Mouse (Mus musculus): ENCODE measurements around the gene Vezf1. TPM values are rescaled to one million over a fixed set of nuclear protein-coding genes. Genes with fewer than 3 reads are reported as not detected.

Gene Vezf1
- polyA plus RNA-seq, 1 experiment from 2014 or later = 26.8 TPM

DNA sequence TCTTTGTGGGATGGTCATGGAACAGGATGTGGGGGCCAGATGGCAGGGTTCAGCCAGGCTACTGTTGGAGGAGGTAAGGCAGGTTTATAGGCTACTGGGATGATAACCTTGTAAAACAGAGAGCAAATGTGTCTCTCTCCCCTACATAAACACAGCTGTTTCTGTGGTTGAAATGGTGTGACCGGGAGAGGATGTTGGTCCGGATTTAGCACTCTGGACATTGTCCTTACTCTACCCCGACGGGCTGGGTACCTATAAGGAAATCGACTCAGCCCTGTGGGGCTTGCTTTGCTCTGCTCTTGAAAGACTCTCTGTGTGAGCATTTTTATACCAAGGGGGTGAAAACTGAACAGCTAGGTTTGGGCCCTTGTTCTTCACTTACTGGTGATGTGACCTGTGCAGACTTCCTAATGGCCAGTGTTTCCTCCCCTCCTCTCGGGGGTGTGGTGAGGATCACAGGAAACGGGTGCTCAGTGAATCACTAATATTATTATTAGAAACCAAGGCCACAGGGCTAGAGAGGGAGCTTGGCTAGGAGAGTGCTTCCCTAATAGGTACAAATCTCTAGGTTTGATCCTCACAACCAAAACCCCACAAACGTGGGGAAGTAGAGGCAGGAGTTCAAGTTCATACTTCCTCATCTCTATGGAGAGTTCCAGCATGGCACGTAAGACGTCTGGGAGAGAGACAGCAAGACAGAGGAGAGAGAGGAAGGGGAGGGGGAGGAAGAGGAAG, 49.4 kb downstream of the Vezf1 start:
- Histone ChIP-seq H3K9me3 (ENCODE audit: low read length) (no peaks in the 10 kb centered on the region), H3K36me3 (ENCODE audit: insufficient read depth, low read length) (no peaks in the 10 kb centered on the region), H3K4me2 (replicated peaks; ENCODE audit: low read depth, low read length) (no peak overlapping the region), H3K4me1 (ENCODE audit: insufficient read depth, low read depth, low read length) (peaks cover 39% of the 10 kb centered on the region), H3K27ac (ENCODE audit: low read length) (peak overlapping the region; percentile 65), H3K27me3 (replicated peaks; ENCODE audit: insufficient read depth, low read length) (no peaks in the 10 kb centered on the region), H3K4me3 (ENCODE audit: low read depth, low read length) (no peak overlapping the region), H3K9ac (replicated peaks; ENCODE audit: low read depth) (no peak overlapping the region)
- no peak for TF ChIP-seq CTCF (IDR thresholded peaks at IDR 0.05)
- peak; percentile 50; the same call in 1 of the 2 replicates for TF ChIP-seq EP300 (IDR thresholded peaks at IDR 0.05)
- 36% methylated on average over 10 of the region's 10 CpGs for WGBS
- DNase-seq (ENCODE audit: low spot score) (peak; percentile 50), ATAC-seq (0 out of 2 replicates have a peak, but pooled peaks have one; percentile 4)

DNA sequence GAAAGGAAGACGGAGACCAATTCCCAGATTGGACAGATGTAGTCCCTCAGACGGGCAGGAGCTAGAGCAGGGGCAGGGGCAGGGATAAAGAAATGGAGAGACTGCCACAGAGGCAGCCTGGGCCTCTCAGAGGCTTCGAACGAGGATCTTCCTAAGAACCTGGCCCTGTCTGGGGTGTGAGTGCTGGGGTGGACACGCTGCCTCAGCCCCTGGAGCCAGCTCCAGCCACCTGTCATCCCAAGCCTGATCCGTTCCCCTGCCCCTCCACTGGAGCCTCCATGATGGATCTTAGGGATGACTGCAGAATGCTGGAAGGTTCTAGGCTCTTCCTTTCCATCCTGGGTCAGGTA, 50.0 kb downstream of the Vezf1 start:
- H3K4me2 ChIP-seq (replicated peaks; ENCODE audit: low read depth, low read length) = no peak overlapping the region
- no peak overlapping the region for H3K9ac ChIP-seq (replicated peaks; ENCODE audit: low read depth)
- H3K27ac ChIP-seq (ENCODE audit: low read length) = peak overlapping the region; percentile 65
- DNase-seq (ENCODE audit: low spot score) (no peak), ATAC-seq (no peak)
- H3K4me1 ChIP-seq (ENCODE audit: insufficient read depth, low read depth, low read length) = peaks cover 39% of the 10 kb centered on the region
- no peaks in the 10 kb centered on the region for H3K9me3 ChIP-seq (ENCODE audit: low read length)
- H3K27me3 ChIP-seq (replicated peaks; ENCODE audit: insufficient read depth, low read length) = no peaks in the 10 kb centered on the region
- no peaks in the 10 kb centered on the region for H3K36me3 ChIP-seq (ENCODE audit: insufficient read depth, low read length)
- H3K4me3 ChIP-seq (ENCODE audit: low read depth, low read length) = no peak overlapping the region
- TF ChIP-seq EP300 (IDR thresholded peaks at IDR 0.05) (no peak), CTCF (IDR thresholded peaks at IDR 0.05) (no peak)
- WGBS = 24% methylated on average over 6 of the region's 6 CpGs

DNA sequence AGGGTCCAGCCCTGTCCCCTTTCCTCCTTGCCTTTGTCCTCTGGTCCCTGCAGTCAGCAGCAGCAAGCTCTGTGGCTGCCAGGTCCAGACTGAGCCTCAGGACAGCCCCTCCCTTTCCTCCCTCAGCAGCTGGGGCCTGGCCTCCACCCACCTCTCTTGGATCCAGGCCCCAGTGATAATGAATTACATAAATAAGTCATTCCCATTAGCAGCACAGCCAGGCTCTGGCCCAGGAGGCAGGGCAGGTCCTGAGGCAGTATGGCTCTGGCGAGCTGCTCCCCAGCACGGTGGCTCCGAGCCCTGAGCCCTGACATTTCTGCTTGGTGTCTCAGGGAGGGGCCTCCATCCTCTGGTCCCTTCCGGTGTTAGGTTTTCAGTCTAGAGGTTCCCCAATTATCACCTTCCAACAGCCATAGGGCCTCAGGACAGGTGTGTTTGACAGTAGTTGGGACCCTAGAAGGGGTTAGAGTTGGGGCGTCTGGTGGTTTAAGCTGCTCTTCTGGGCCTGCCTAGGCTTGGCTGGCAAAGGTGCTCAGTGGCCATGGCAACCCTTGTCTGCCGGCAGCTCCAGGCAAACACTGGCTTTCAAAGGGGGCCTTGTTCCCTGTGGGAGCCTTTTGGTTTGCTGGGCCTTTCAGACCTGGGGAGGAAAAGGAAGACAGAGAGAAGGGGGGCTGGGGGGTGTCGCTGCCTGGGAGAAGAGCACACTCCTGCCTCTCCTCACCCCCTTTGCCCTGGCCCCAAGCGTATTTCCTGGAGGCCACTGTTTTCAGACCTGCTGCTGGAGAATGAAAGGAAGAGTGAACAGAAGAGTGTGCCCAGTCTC, 51.0 kb downstream of the Vezf1 start:
- Histone ChIP-seq H3K4me2 (replicated peaks; ENCODE audit: low read depth, low read length) (no peak overlapping the region), H3K27ac (ENCODE audit: low read length) (peak overlapping the region; percentile 54; the same call in 1 of the 2 replicates), H3K27me3 (replicated peaks; ENCODE audit: insufficient read depth, low read length) (no peaks in the 10 kb centered on the region), H3K9ac (replicated peaks; ENCODE audit: low read depth) (no peak overlapping the region), H3K9me3 (ENCODE audit: low read length) (no peaks in the 10 kb centered on the region), H3K4me3 (ENCODE audit: low read depth, low read length) (no peak overlapping the region), H3K36me3 (ENCODE audit: insufficient read depth, low read length) (no peaks in the 10 kb centered on the region), H3K4me1 (ENCODE audit: insufficient read depth, low read depth, low read length) (peaks cover 33% of the 10 kb centered on the region)
- ATAC-seq = peak; percentile 81
- no peak for TF ChIP-seq CTCF (IDR thresholded peaks at IDR 0.05)
- peak; percentile 81 for TF ChIP-seq EP300 (IDR thresholded peaks at IDR 0.05)
- peak; percentile 90 for DNase-seq (ENCODE audit: low spot score)
- 11% methylated on average over 8 of the region's 8 CpGs for WGBS

DNA sequence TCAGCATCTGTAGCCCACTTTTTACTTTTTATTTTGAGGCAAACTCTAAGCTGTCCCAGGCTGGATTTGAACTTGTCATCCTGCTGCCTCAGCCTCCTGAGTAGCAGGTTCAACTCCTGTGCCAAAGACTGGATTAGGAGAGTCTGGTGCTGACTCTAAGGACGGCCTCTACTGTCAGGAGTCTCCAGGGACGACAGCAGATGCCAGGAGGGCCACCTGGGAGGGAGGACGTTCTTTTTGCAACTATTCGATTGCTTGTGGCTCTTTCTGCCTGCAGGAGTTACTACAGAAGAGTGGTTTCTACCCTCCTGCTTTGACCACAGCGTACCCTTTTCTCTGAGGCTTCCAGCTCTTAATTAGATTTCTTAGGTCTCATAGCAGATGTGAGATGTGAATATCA, 54.5 kb downstream of the Vezf1 start:
- no peak overlapping the region for H3K4me3 ChIP-seq (ENCODE audit: low read depth, low read length)
- no peaks in the 10 kb centered on the region for H3K36me3 ChIP-seq (ENCODE audit: insufficient read depth, low read length)
- no peak overlapping the region for H3K9ac ChIP-seq (replicated peaks; ENCODE audit: low read depth)
- DNase-seq (ENCODE audit: low spot score) (no peak), ATAC-seq (no peak)
- peaks cover 19% of the 10 kb centered on the region for H3K4me1 ChIP-seq (ENCODE audit: insufficient read depth, low read depth, low read length)
- H3K9me3 ChIP-seq (ENCODE audit: low read length) = no peaks in the 10 kb centered on the region
- WGBS = 70% methylated on average over 5 of the region's 5 CpGs
- H3K27ac ChIP-seq (ENCODE audit: low read length) = no peak overlapping the region
- no peaks in the 10 kb centered on the region for H3K27me3 ChIP-seq (replicated peaks; ENCODE audit: insufficient read depth, low read length)
- TF ChIP-seq CTCF (IDR thresholded peaks at IDR 0.05) (no peak), EP300 (IDR thresholded peaks at IDR 0.05) (no peak)
- H3K4me2 ChIP-seq (replicated peaks; ENCODE audit: low read depth, low read length) = no peak overlapping the region

DNA sequence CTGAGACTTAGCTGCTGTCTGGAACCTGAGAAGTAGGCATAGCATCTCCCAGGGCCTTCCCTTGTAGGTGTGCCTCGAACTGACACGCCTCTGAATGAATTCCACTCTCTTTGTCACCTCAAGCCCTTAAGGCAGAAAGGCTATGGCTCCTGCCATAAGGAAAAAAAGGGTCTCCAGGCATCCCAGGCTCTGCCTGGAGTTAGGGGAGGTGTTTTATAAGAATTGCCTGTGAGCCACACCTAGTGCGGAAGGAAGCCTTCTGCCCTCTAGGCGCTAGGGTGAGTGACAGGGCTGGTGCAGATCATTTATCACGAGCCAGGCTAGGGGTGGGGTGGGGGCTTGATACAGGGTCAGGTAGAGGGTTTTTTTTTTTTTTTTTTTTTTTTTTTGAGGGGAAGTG, 54.9 kb downstream of the Vezf1 start:
- no peaks in the 10 kb centered on the region for H3K9me3 ChIP-seq (ENCODE audit: low read length)
- H3K4me2 ChIP-seq (replicated peaks; ENCODE audit: low read depth, low read length) = no peak overlapping the region
- TF ChIP-seq EP300 (IDR thresholded peaks at IDR 0.05) (no peak), CTCF (IDR thresholded peaks at IDR 0.05) (no peak)
- H3K4me1 ChIP-seq (ENCODE audit: insufficient read depth, low read depth, low read length) = peaks cover 14% of the 10 kb centered on the region
- 68% methylated on average over 5 of the region's 5 CpGs for WGBS
- DNase-seq (ENCODE audit: low spot score) = no peak
- H3K9ac ChIP-seq (replicated peaks; ENCODE audit: low read depth) = no peak overlapping the region
- H3K36me3 ChIP-seq (ENCODE audit: insufficient read depth, low read length) = no peaks in the 10 kb centered on the region
- H3K27ac ChIP-seq (ENCODE audit: low read length) = no peak overlapping the region
- H3K4me3 ChIP-seq (ENCODE audit: low read depth, low read length) = no peak overlapping the region
- no peak for ATAC-seq
- no peaks in the 10 kb centered on the region for H3K27me3 ChIP-seq (replicated peaks; ENCODE audit: insufficient read depth, low read length)

DNA sequence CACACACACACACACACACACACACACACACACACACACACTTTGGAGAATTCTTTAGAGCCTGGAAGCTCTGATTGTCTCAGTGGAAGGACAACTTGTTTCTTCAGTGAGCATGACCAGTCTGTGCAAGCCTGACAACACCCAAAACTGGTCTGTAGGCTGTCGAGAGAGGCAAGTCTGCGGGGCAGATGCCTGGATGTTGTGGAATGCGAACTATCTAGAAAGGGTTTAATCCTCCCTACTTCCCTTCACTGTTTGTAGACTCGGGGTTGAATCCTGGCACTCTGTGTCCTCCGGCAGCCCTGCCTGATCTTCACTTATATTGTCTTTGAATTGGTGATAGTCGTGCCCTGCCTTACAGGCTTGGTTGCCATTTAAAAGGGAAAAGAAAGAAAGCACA, 55.7 kb downstream of the Vezf1 start:
- H3K27ac ChIP-seq (ENCODE audit: low read length) = no peak overlapping the region
- ATAC-seq = no peak
- WGBS = 20% methylated on average over 6 of the region's 6 CpGs
- no peaks in the 10 kb centered on the region for H3K9me3 ChIP-seq (ENCODE audit: low read length)
- H3K4me1 ChIP-seq (ENCODE audit: insufficient read depth, low read depth, low read length) = peaks cover 9% of the 10 kb centered on the region
- no peaks in the 10 kb centered on the region for H3K27me3 ChIP-seq (replicated peaks; ENCODE audit: insufficient read depth, low read length)
- TF ChIP-seq CTCF (IDR thresholded peaks at IDR 0.05) (no peak), EP300 (IDR thresholded peaks at IDR 0.05) (no peak)
- no peaks in the 10 kb centered on the region for H3K36me3 ChIP-seq (ENCODE audit: insufficient read depth, low read length)
- H3K9ac ChIP-seq (replicated peaks; ENCODE audit: low read depth) = no peak overlapping the region
- no peak overlapping the region for H3K4me3 ChIP-seq (ENCODE audit: low read depth, low read length)
- H3K4me2 ChIP-seq (replicated peaks; ENCODE audit: low read depth, low read length) = no peak overlapping the region
- DNase-seq (ENCODE audit: low spot score) = no peak

All from lung, postnatal 0 days (tissue).